Mouse (Mus musculus) cerebellum, postnatal 4 days (tissue): ENCODE results near the gene Sell.

ENCODE experiments used
- DNase-seq, 2 experiments: peaks; one replicate each; pipeline ENCODE4 v3.0.0; 2022; ENCODE audit warnings: low spot score in 2 of 2, mixed read lengths in 1 of 2

Gene Sell

GRCm38 (mm10) chr1:164074606-164075140, 12.9 kb downstream of the Sell start:
- DNase-seq: no peak

GRCm38 (mm10) chr1:164075416-164075815, 13.6 kb downstream of the Sell start:
- DNase-seq: no peak

GRCm38 (mm10) chr1:164076441-164076840, 14.7 kb downstream of the Sell start:
- DNase-seq: no peak

- no peak for DNase-seq
Observed at GRCm38 (mm10) chr1:164077031-164077430, 15.2 kb downstream of the Sell start.

GRCm38 (mm10) chr1:164078323-164078741, 16.6 kb downstream of the Sell start:
- DNase-seq: no peak

- no peak for DNase-seq
Observed at GRCm38 (mm10) chr1:164079091-164079490, 17.3 kb downstream of the Sell start.

- DNase-seq: no peak
Observed at GRCm38 (mm10) chr1:164083046-164083445, 21.3 kb downstream of the Sell start.

- no peak for DNase-seq
Observed at GRCm38 (mm10) chr1:164086797-164087196, 25.0 kb downstream of the Sell start.

- DNase-seq: no peak
Observed at GRCm38 (mm10) chr1:164087872-164088271, 26.1 kb downstream of the Sell start.

- DNase-seq: no peak
Observed at GRCm38 (mm10) chr1:164096780-164097179, 35.0 kb downstream of the Sell start.

GRCm38 (mm10) chr1:164097911-164098310, 36.1 kb downstream of the Sell start:
- DNase-seq: no peak

GRCm38 (mm10) chr1:164098372-164098771, 36.6 kb downstream of the Sell start:
- DNase-seq: no peak

GRCm38 (mm10) chr1:164109763-164110162, 48.0 kb downstream of the Sell start:
- no peak for DNase-seq

GRCm38 (mm10) chr1:164110591-164111329, 49.0 kb downstream of the Sell start:
- no peak for DNase-seq

- no peak for DNase-seq
Observed at GRCm38 (mm10) chr1:164114280-164114679, 52.5 kb downstream of the Sell start.

GRCm38 (mm10) chr1:164114947-164115493, 53.2 kb downstream of the Sell start, which contains the start of gene Selp:
TSS of gene Selp (plus strand) at chr1:164115264.
- DNase-seq: no peak

- DNase-seq: no peak
Observed at GRCm38 (mm10) chr1:164115647-164116046, 53.9 kb downstream of the Sell start.

GRCm38 (mm10) chr1:164117869-164118268, 56.1 kb downstream of the Sell start:
- no peak for DNase-seq

GRCm38 (mm10) chr1:164119892-164120776, 58.4 kb downstream of the Sell start:
- DNase-seq: no peak

GRCm38 (mm10) chr1:164120777-164121158, 59.0 kb downstream of the Sell start:
- no peak for DNase-seq

GRCm38 (mm10) chr1:164123836-164124235, 62.1 kb downstream of the Sell start:
- no peak for DNase-seq

- no peak for DNase-seq
Observed at GRCm38 (mm10) chr1:164130013-164130412, 68.2 kb downstream of the Sell start.
